Mouse (Mus musculus) stomach, embryonic 14.5 days (tissue): ENCODE results near the gene Dock7. TPM values are rescaled to one million over a fixed set of nuclear protein-coding genes. Genes with fewer than 3 reads are reported as not detected.

Experiments
- ATAC-seq: fragments of 200-750 bp; cut with Nextera tagmentation; 2 replicates; pipeline ENCODE4 v1.8.0; 2017; ENCODE audit warnings: low read depth, moderate TSS enrichment; ENCODE audit not compliant: insufficient number of reproducible peaks, insufficient read depth, low FRiP score
- H3K27ac ChIP-seq: fragments of 300-500 bp; sonication (generic); 2 replicates; pipeline ENCODE4 v1.5.1; 2014; ENCODE audit warnings: mild to moderate bottlenecking, low read length, moderate library complexity, mixed read lengths
- H3K27me3 ChIP-seq: fragments of 300-500 bp; sonication (generic); 2 replicates; pipeline ENCODE4 v1.6.1; 2014; ENCODE audit warnings: low read length, control low read depth, mixed read lengths; ENCODE audit not compliant: control insufficient read depth, insufficient read depth
- H3K36me3 ChIP-seq: fragments of 300-500 bp; sonication (generic); 2 replicates; pipeline ENCODE4 v1.6.1; 2014; ENCODE audit warnings: mild to moderate bottlenecking, control low read depth, low read length, moderate library complexity, mixed read lengths; ENCODE audit not compliant: control insufficient read depth, insufficient read depth
- H3K4me1 ChIP-seq: fragments of 300-500 bp; sonication (generic); 2 replicates; pipeline ENCODE4 v1.6.1; 2014; ENCODE audit warnings: low read length, control low read depth, mixed read lengths; ENCODE audit not compliant: control insufficient read depth, insufficient read depth
- H3K4me2 ChIP-seq: fragments of 300-500 bp; sonication (generic); replicated peaks from 2 replicates; pipeline ENCODE4 v1.6.1; 2014; ENCODE audit warnings: low read depth, low read length, control low read depth
- H3K4me3 ChIP-seq: fragments of 300-500 bp; sonication (generic); 2 replicates; pipeline ENCODE4 v1.5.1; 2014; ENCODE audit warnings: low read depth, low read length, control low read depth
- H3K9ac ChIP-seq: fragments of 300-500 bp; sonication (generic); replicated peaks from 2 replicates; pipeline ENCODE4 v1.6.1; 2014; ENCODE audit warnings: low read depth, mild to moderate bottlenecking, control low read depth, low read length, moderate library complexity, mixed read lengths
- H3K9me3 ChIP-seq: fragments of 300-500 bp; sonication (generic); 2 replicates; pipeline ENCODE4 v1.6.1; 2016; ENCODE audit warnings: low read depth, low read length, control low read depth; ENCODE audit not compliant: control insufficient read depth
- WGBS: fragments of 180-500 bp; shearing (Covaris S2); extraction: QIAGEN DNeasy Blood & Tissue Kit; methylation state at CpG from one replicate; pipeline ENCODE4 v1.1.7; 2014; 5-methylcytosine and 5-hydroxymethylcytosine counted together
- polyA plus RNA-seq: library from polyadenylated mRNA; unstranded; fragments of >200 nt; fragmentation: Nextera tagmentation; extraction: Ambion mirVana; gene quantifications from 2 replicates; pipeline ENCODE4 v1.2.1, GENCODE M21; 2014

Dock7 gene
- polyA plus RNA-seq, 1 experiment from 2014 or later, result 75.7 TPM

- Histone ChIP-seq H3K36me3 (no peaks in the 10 kb centered on the region), H3K9me3 (no peaks in the 10 kb centered on the region), H3K4me2 (no peak overlapping the region), H3K4me3 (no peak overlapping the region), H3K9ac (no peak overlapping the region), H3K4me1 (no peaks in the 10 kb centered on the region), H3K27ac (no peak overlapping the region), H3K27me3 (no peaks in the 10 kb centered on the region)
- WGBS, result 92% methylated on average over 8 of the region's 8 CpGs
- no peak for ATAC-seq
These were observed 12.6 kb upstream of the Dock7 start for GRCm38 (mm10) chr4:99133326-99133725.

DNA sequence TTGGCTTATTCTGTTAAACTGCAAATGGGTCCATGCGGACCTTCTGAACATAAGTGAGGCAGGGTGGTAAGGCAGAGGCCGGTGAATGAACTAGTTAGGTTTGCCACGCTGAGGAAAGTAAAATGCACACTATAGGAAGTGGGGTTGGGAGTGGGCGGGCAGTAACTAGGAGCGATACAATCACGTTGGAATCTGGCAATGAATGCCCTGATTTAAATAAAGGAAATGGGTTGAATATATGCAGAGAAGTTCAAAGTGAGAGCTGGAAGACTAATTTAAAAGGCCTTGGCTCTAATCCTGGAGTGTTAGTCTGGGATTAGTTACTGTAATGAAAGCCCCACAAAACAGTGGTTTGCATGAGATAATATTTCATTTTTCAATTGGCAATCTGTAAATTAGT lies 12.0 kb upstream of the Dock7 start:
- WGBS, result 70% methylated on average over 6 of the region's 6 CpGs
- no peak for ATAC-seq
- H3K27ac ChIP-seq, result no peak overlapping the region

GRCm38 (mm10) chr4:99131227-99131653 lies 10.5 kb upstream of the Dock7 start:
- Histone ChIP-seq H3K9me3 (no peaks in the 10 kb centered on the region), H3K4me1 (no peaks in the 10 kb centered on the region), H3K27me3 (no peaks in the 10 kb centered on the region), H3K4me3 (no peak overlapping the region), H3K36me3 (no peaks in the 10 kb centered on the region), H3K27ac (no peak overlapping the region), H3K9ac (no peak overlapping the region), H3K4me2 (no peak overlapping the region)
- no peak for ATAC-seq
- 82% methylated on average over 9 of the region's 9 CpGs for WGBS

More for the DNA sequence above, 12.0 kb upstream of the Dock7 start:
- no peak overlapping the region for H3K4me3 ChIP-seq
- H3K9me3 ChIP-seq, result no peaks in the 10 kb centered on the region
- no peak overlapping the region for H3K4me2 ChIP-seq
- H3K27me3 ChIP-seq, result no peaks in the 10 kb centered on the region
- H3K4me1 ChIP-seq, result no peaks in the 10 kb centered on the region
- no peak overlapping the region for H3K9ac ChIP-seq
- no peaks in the 10 kb centered on the region for H3K36me3 ChIP-seq

DNA sequence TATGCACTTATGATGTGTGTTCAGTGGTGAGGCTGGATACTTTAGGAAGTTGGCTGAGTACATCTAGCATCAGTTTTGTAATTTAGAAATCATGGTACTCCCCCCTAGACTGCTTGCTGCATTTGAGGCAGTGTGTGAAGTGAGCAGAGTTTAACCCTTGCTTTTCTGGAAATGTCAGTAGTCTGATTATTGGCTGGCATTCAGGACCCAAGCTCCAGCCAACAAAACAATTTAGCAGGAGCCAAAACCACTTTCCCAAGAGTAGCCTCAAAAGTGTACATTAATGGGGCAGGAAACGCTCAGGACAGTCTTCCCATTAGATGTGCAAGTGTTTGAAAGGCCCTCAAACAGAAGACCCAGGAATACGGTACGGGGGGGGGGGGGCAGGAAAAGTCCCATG lies 2.8 kb upstream of the Dock7 start:
- H3K4me2 ChIP-seq, result no peak overlapping the region
- H3K36me3 ChIP-seq, result no peaks in the 10 kb centered on the region
- no peak overlapping the region for H3K9ac ChIP-seq
- 41% methylated on average over 3 of the region's 3 CpGs for WGBS
- H3K4me3 ChIP-seq, result no peak overlapping the region
- H3K4me1 ChIP-seq, result peaks cover 16% of the 10 kb centered on the region
- H3K9me3 ChIP-seq, result no peaks in the 10 kb centered on the region
- no peak overlapping the region for H3K27ac ChIP-seq
- ATAC-seq, result no peak
- no peaks in the 10 kb centered on the region for H3K27me3 ChIP-seq

DNA sequence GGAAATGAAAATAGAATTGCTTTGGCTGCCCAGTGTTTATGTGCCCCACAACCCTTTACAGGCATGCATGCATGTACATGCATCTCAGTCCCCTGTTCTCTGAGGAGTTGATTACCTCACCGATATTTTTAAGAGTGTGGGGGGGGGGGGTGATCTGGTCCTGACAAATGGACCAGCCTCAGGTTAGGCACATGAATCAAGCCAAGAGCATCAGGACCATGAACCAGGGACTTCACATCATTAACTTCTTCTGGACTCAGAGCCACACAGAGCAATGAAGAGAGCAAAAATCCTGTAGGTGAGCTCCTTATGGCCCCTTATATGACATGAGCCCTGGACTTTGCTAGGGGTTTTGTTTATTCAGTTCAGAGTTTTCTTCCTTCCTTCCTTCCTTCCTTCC lies 2.1 kb upstream of the Dock7 start:
- Histone ChIP-seq H3K27me3 (no peaks in the 10 kb centered on the region), H3K36me3 (no peaks in the 10 kb centered on the region), H3K9me3 (no peaks in the 10 kb centered on the region), H3K27ac (no peak overlapping the region), H3K9ac (no peak overlapping the region), H3K4me1 (peaks cover 18% of the 10 kb centered on the region), H3K4me2 (no peak overlapping the region), H3K4me3 (no peak overlapping the region)
- no peak for ATAC-seq
- 78% methylated on average over 1 of the region's 1 CpGs for WGBS

GRCm38 (mm10) chr4:99122047-99122446 lies 1.3 kb upstream of the Dock7 start:
- 71% methylated on average over 3 of the region's 3 CpGs for WGBS
- H3K9me3 ChIP-seq, result no peaks in the 10 kb centered on the region

DNA sequence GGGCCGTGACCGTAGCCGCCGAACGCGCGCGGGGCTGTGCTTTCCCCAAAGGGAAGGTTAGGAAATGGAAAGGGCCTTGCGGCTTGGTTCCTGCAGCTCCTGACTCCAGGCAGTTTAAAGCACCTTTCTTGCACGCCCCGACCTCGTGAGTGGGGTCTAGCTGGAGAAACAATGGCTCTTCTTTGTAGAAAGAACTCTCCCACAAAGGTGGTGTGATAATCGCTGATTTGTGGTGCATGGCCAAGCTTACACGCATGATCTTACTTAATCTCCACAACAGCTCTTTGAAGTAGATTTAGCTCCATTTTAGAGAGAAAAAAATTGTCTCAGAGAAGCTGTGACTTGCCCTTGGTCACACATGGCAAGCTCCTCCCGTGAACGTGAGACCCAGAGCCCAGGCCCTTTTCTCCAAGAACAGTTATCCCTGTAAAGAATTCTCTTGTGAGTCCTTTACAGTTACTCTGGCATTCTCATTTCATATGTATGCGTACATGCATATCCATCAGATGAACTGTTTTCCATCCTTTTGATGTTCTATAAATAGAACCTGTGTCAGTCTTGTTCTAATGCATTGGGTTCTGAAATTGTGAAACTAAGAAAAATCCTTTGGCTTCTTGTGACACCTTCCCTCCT lies 524 bp upstream of the Dock7 start:
- H3K9ac ChIP-seq, result peak overlapping the region; percentile 95
- peaks cover 18% of the 10 kb centered on the region for H3K4me1 ChIP-seq
- no peak overlapping the region; the same call in 1 of the 2 replicates for H3K27ac ChIP-seq
- WGBS, result 2% methylated on average over 17 of the region's 17 CpGs
- peak overlapping the region; percentile 92 for H3K4me3 ChIP-seq
- no peaks in the 10 kb centered on the region for H3K27me3 ChIP-seq
- H3K9me3 ChIP-seq, result no peaks in the 10 kb centered on the region
- ATAC-seq, result no peak
- H3K36me3 ChIP-seq, result no peaks in the 10 kb centered on the region
- peak overlapping the region; percentile 50 for H3K4me2 ChIP-seq

More at GRCm38 (mm10) chr4:99122047-99122446, 1.3 kb upstream of the Dock7 start:
- Histone ChIP-seq H3K27ac (no peak overlapping the region), H3K36me3 (no peaks in the 10 kb centered on the region), H3K9ac (no peak overlapping the region), H3K4me3 (no peak overlapping the region), H3K27me3 (no peaks in the 10 kb centered on the region), H3K4me2 (no peak overlapping the region), H3K4me1 (peaks cover 18% of the 10 kb centered on the region)
- no peak for ATAC-seq

DNA sequence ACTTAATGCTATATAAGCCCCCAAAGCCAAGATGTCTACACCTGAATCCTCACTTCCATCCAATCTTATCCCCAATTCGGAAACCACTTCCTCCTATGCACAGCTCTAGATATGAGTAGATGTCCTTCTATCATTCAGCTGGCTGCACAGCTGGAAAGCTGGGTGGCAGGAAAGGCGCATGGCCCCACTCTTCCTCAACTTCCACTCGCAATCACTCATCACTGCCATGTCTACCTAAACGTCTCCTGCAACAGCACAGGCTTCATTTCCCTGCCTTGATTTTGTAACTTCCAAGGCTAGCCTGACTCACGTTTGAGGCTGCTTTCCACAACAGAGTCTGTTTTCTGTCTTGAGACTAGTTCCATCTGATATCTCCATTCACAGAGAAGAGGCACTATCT lies 1.7 kb downstream of the Dock7 start:
- no peaks in the 10 kb centered on the region for H3K27me3 ChIP-seq
- H3K4me2 ChIP-seq, result peak overlapping the region; percentile 50
- H3K4me3 ChIP-seq, result peak overlapping the region; percentile 92; the same call in 1 of the 2 replicates
- no peak for ATAC-seq
- WGBS, result 47% methylated on average over 5 of the region's 5 CpGs
- H3K9me3 ChIP-seq, result no peaks in the 10 kb centered on the region
- no peak overlapping the region; the same call in 1 of the 2 replicates for H3K9ac ChIP-seq
- no peaks in the 10 kb centered on the region for H3K36me3 ChIP-seq
- peaks cover 25% of the 10 kb centered on the region for H3K4me1 ChIP-seq
- no peak overlapping the region for H3K27ac ChIP-seq

GRCm38 (mm10) chr4:99115797-99116196 lies 4.9 kb downstream of the Dock7 start:
- no peak overlapping the region for H3K4me2 ChIP-seq
- ATAC-seq, result no peak
- no peaks in the 10 kb centered on the region for H3K9me3 ChIP-seq
- H3K27me3 ChIP-seq, result no peaks in the 10 kb centered on the region
- H3K27ac ChIP-seq, result no peak overlapping the region; the same call in 1 of the 2 replicates
- H3K4me1 ChIP-seq, result peaks cover 23% of the 10 kb centered on the region
- 65% methylated on average over 9 of the region's 9 CpGs for WGBS
- H3K4me3 ChIP-seq, result no peak overlapping the region
- no peak overlapping the region for H3K9ac ChIP-seq
- H3K36me3 ChIP-seq, result no peaks in the 10 kb centered on the region
